Mouse (Mus musculus): ENCODE measurements at regions not wholly inside any gene's neighbourhood (a gene's known extent, or its start where the extent isn't known, plus 50 kb on each side); places are given as distances from the start of the nearest gene placed in this dataset.
A peak's percentile ranks its signal among the peaks of the same experiment; 100 is the strongest.

DNA sequence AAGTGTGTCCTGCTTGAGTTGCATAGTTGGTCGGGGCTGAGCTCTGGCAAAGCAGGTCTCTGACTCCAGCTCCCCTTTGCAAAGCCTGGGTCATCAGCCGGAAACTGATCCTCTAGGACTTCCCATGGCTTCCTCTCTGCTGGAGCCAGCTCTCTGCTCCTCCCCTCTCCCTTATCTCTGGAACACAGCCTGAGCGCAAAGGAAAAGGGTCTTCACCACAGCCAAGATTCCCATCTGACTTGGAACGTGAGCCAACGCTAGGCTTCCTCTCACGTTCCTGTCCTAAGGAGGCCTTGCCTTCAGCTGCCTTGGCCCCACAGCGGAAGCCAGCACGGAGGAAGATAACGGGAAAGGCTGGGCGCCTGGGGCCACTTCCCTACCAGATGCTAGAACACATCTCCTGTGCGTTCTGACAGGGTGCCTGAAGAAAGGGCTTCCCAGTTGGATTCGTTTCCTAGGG lies 129.5 kb downstream of the Psmg1 start:
- no peaks in the 10 kb centered on the region for H3K9me3 ChIP-seq (ENCODE audit: control insufficient read depth, low read length)
- no peak overlapping the region for H3K27ac ChIP-seq (replicated peaks; ENCODE audit: low read depth, low read length)
- no peak for ATAC-seq (ENCODE audit: insufficient number of reproducible peaks, low FRiP score, low TSS enrichment, low read depth)
- H3K9ac ChIP-seq (ENCODE audit: low read length), result no peak overlapping the region
- H3K4me1 ChIP-seq (ENCODE audit: control insufficient read depth, insufficient read depth, low read length), result peaks cover 10% of the 10 kb centered on the region; the same call in 1 of the 2 replicates
- no peak overlapping the region for H3K4me2 ChIP-seq (ENCODE audit: low read depth, severe bottlenecking)
- H3K27me3 ChIP-seq (ENCODE audit: control insufficient read depth, insufficient read depth, low read length), result no peaks in the 10 kb centered on the region
- no peak overlapping the region for H3K4me3 ChIP-seq (ENCODE audit: low read depth, low read length)
- DNase-seq (ENCODE audit: low spot score), result no peak
- H3K36me3 ChIP-seq (ENCODE audit: control insufficient read depth, insufficient read depth, low read length), result no peaks in the 10 kb centered on the region
- WGBS, result 87% methylated on average over 12 of the region's 12 CpGs

DNA sequence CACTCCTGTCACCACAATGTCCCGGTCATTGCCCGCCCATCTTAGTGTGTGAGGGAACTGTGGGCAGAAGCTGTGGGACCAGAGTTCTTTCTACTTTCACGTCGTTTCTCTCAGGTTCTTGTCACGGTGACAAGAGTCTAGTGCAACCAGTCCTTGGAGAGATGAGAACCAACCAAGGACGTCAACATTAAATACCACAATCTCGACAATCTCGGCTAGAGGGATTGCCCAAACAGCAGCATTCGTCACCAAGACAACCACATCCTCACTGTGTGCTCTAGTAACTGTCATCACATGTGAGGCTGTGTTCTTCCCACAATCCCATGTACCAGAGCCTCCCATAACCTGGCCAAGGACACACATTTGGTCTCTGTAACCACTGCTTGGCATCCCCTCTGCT lies 129.9 kb downstream of the Psmg1 start:
- Histone ChIP-seq H3K4me2 (ENCODE audit: low read depth, severe bottlenecking) (no peak overlapping the region), H3K4me3 (ENCODE audit: low read depth, low read length) (no peak overlapping the region), H3K9ac (ENCODE audit: low read length) (no peak overlapping the region), H3K27me3 (ENCODE audit: control insufficient read depth, insufficient read depth, low read length) (no peaks in the 10 kb centered on the region), H3K27ac (replicated peaks; ENCODE audit: low read depth, low read length) (no peak overlapping the region), H3K36me3 (ENCODE audit: control insufficient read depth, insufficient read depth, low read length) (no peaks in the 10 kb centered on the region), H3K9me3 (ENCODE audit: control insufficient read depth, low read length) (no peaks in the 10 kb centered on the region), H3K4me1 (ENCODE audit: control insufficient read depth, insufficient read depth, low read length) (peaks cover 10% of the 10 kb centered on the region; the same call in 1 of the 2 replicates)
- ATAC-seq (ENCODE audit: insufficient number of reproducible peaks, low FRiP score, low TSS enrichment, low read depth) (no peak), DNase-seq (ENCODE audit: low spot score) (no peak)
- 87% methylated on average over 9 of the region's 9 CpGs for WGBS

DNA sequence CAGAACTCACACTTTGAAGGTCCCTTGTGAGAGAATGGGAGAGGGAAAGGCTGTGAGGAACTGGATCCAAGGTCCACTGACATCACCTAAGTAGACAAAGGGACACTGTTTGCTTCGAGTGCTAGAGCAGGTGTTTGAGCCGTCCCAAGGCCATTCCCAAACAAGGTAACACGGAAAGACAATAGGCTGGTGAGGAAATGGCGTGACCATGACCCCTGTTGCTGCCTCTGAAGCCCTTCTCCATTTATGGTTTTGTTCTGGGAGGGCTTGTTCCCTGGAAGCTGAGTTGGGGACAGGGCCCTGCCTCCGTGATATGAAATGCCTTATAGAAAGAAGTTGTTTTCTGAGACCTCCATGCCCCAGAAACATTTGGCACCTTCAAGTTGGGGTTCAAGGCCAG lies 130.6 kb downstream of the Psmg1 start:
- no peak for DNase-seq (ENCODE audit: low spot score)
- no peak overlapping the region for H3K9ac ChIP-seq (ENCODE audit: low read length)
- no peak overlapping the region for H3K4me2 ChIP-seq (ENCODE audit: low read depth, severe bottlenecking)
- H3K4me1 ChIP-seq (ENCODE audit: control insufficient read depth, insufficient read depth, low read length), result peaks cover 10% of the 10 kb centered on the region; the same call in 1 of the 2 replicates
- no peaks in the 10 kb centered on the region for H3K27me3 ChIP-seq (ENCODE audit: control insufficient read depth, insufficient read depth, low read length)
- H3K27ac ChIP-seq (replicated peaks; ENCODE audit: low read depth, low read length), result no peak overlapping the region
- H3K9me3 ChIP-seq (ENCODE audit: control insufficient read depth, low read length), result no peaks in the 10 kb centered on the region
- no peaks in the 10 kb centered on the region for H3K36me3 ChIP-seq (ENCODE audit: control insufficient read depth, insufficient read depth, low read length)
- ATAC-seq (ENCODE audit: insufficient number of reproducible peaks, low FRiP score, low TSS enrichment, low read depth), result no peak
- H3K4me3 ChIP-seq (ENCODE audit: low read depth, low read length), result no peak overlapping the region
- 87% methylated on average over 5 of the region's 5 CpGs for WGBS

DNA sequence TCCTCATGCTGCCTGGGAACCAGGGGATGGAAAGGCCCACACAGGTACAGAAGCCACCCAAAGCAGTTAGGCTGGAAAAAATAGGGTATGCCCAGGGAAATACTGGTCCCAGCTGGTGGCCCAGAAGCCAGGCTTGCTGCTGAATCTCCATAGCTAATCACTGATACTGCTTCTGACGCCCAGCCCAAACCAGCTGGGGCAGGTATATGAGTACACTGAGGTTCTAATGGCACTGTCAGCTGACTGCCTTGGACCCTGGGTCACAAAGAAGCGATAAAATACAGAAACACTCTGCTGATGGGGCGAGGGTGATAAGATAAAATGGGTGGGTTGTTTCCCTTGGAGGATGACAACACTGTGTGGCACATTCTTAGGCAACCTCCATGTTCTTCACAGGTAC lies 133.4 kb downstream of the Psmg1 start:
- H3K9me3 ChIP-seq (ENCODE audit: control insufficient read depth, low read length), result no peaks in the 10 kb centered on the region
- ATAC-seq (ENCODE audit: insufficient number of reproducible peaks, low FRiP score, low TSS enrichment, low read depth) (no peak), DNase-seq (ENCODE audit: low spot score) (no peak)
- H3K4me3 ChIP-seq (ENCODE audit: low read depth, low read length), result no peak overlapping the region
- H3K9ac ChIP-seq (ENCODE audit: low read length), result no peak overlapping the region
- 0 out of 2 replicates have a peak, but pooled peaks cover under 1% of the 10 kb centered on the region for H3K4me1 ChIP-seq (ENCODE audit: control insufficient read depth, insufficient read depth, low read length)
- no peaks in the 10 kb centered on the region for H3K27me3 ChIP-seq (ENCODE audit: control insufficient read depth, insufficient read depth, low read length)
- no peak overlapping the region for H3K4me2 ChIP-seq (ENCODE audit: low read depth, severe bottlenecking)
- H3K27ac ChIP-seq (replicated peaks; ENCODE audit: low read depth, low read length), result no peak overlapping the region
- WGBS, result 87% methylated on average over 3 of the region's 3 CpGs
- H3K36me3 ChIP-seq (ENCODE audit: control insufficient read depth, insufficient read depth, low read length), result no peaks in the 10 kb centered on the region

DNA sequence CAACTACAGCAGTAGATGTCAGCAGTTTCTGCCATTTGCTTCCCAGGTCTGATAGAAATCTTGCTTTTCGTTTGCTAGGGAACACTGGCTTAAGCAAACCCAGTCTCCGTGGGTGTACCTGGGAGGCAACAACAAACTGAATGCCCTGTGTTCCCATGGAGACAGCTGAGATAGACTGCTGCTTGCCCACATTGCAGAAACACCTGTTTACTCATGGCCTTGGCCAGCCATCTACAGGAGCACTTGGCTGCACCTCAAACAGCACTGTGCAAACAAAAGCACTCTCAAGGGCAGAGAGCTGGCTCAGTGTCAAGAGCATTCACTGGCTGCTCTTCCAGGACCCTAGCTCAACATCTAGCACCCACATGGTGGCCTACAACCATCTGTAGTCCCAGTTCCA lies 135.5 kb downstream of the Psmg1 start:
- no peak overlapping the region for H3K9ac ChIP-seq (ENCODE audit: low read length)
- no peak overlapping the region for H3K27ac ChIP-seq (replicated peaks; ENCODE audit: low read depth, low read length)
- H3K4me2 ChIP-seq (ENCODE audit: low read depth, severe bottlenecking), result no peak overlapping the region
- no peak overlapping the region for H3K4me3 ChIP-seq (ENCODE audit: low read depth, low read length)
- no peak for DNase-seq (ENCODE audit: low spot score)
- H3K36me3 ChIP-seq (ENCODE audit: control insufficient read depth, insufficient read depth, low read length), result no peaks in the 10 kb centered on the region
- H3K4me1 ChIP-seq (ENCODE audit: control insufficient read depth, insufficient read depth, low read length), result no peaks in the 10 kb centered on the region
- ATAC-seq (ENCODE audit: insufficient number of reproducible peaks, low FRiP score, low TSS enrichment, low read depth), result no peak
- no peaks in the 10 kb centered on the region for H3K27me3 ChIP-seq (ENCODE audit: control insufficient read depth, insufficient read depth, low read length)
- no peaks in the 10 kb centered on the region for H3K9me3 ChIP-seq (ENCODE audit: control insufficient read depth, low read length)
- 74% methylated on average over 2 of the region's 2 CpGs for WGBS

DNA sequence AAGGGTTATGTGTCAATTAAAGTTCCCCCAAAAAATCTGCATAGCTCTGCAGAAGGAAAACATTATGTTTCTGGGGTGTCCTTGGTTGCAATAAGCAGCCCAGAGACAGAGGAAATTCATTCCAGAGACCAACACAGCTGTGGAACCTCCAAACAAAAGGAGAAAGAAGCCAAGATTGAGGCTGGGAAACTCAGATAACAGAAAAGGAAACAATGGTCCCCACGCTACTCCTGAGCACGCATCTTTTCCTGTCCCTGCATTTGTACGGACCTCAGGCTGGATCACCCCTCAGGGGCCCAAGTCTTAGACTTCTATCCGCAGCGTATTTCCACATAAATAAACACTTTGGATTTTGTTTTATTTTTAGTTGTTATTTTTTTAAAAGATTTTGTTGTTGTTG lies 138.9 kb downstream of the Psmg1 start:
- Histone ChIP-seq H3K9ac (ENCODE audit: low read length) (no peak overlapping the region), H3K9me3 (ENCODE audit: control insufficient read depth, low read length) (no peaks in the 10 kb centered on the region), H3K4me1 (ENCODE audit: control insufficient read depth, insufficient read depth, low read length) (peaks cover 19% of the 10 kb centered on the region), H3K27me3 (ENCODE audit: control insufficient read depth, insufficient read depth, low read length) (no peaks in the 10 kb centered on the region), H3K36me3 (ENCODE audit: control insufficient read depth, insufficient read depth, low read length) (no peaks in the 10 kb centered on the region), H3K4me2 (ENCODE audit: low read depth, severe bottlenecking) (no peak overlapping the region), H3K4me3 (ENCODE audit: low read depth, low read length) (no peak overlapping the region), H3K27ac (replicated peaks; ENCODE audit: low read depth, low read length) (no peak overlapping the region)
- DNase-seq (ENCODE audit: low spot score) (no peak), ATAC-seq (ENCODE audit: insufficient number of reproducible peaks, low FRiP score, low TSS enrichment, low read depth) (no peak)
- WGBS, result 80% methylated on average over 5 of the region's 5 CpGs

DNA sequence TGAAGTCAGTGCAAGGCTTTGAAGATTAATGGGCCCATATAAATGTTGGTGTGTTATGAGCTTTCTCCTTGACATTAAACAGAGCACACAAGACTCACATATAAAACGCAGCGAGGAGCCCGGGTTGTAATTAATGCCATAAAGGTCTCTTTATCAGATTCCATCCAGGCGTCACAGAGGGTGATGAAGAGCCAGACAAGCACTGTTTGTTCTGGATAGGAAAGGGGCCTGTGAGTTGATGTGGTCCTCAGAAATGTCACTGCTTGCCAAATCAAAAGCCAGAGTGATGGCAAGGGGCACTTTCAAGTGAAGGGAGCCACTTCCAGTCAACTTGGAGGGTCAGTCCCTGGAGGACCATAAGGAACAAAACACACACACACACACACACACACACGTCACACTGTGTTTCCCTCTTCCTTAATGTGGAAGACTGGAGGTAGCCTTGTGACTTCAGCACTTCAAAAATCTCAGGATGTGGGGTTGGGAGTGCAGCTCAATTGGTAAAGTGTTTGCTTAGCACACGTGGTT lies 142.1 kb downstream of the Psmg1 start:
- H3K36me3 ChIP-seq (ENCODE audit: control insufficient read depth, insufficient read depth, low read length), result no peaks in the 10 kb centered on the region
- DNase-seq (ENCODE audit: low spot score) (peak; percentile 82), ATAC-seq (ENCODE audit: insufficient number of reproducible peaks, low FRiP score, low TSS enrichment, low read depth) (peak; percentile 81)
- H3K9ac ChIP-seq (ENCODE audit: low read length), result no peak overlapping the region
- peaks cover 42% of the 10 kb centered on the region for H3K4me1 ChIP-seq (ENCODE audit: control insufficient read depth, insufficient read depth, low read length)
- no peak overlapping the region for H3K4me3 ChIP-seq (ENCODE audit: low read depth, low read length)
- no peaks in the 10 kb centered on the region for H3K9me3 ChIP-seq (ENCODE audit: control insufficient read depth, low read length)
- H3K27ac ChIP-seq (replicated peaks; ENCODE audit: low read depth, low read length), result peak overlapping the region; percentile 92
- H3K27me3 ChIP-seq (ENCODE audit: control insufficient read depth, insufficient read depth, low read length), result no peaks in the 10 kb centered on the region
- no peak overlapping the region for H3K4me2 ChIP-seq (ENCODE audit: low read depth, severe bottlenecking)
- WGBS, result 11% methylated on average over 6 of the region's 6 CpGs

DNA sequence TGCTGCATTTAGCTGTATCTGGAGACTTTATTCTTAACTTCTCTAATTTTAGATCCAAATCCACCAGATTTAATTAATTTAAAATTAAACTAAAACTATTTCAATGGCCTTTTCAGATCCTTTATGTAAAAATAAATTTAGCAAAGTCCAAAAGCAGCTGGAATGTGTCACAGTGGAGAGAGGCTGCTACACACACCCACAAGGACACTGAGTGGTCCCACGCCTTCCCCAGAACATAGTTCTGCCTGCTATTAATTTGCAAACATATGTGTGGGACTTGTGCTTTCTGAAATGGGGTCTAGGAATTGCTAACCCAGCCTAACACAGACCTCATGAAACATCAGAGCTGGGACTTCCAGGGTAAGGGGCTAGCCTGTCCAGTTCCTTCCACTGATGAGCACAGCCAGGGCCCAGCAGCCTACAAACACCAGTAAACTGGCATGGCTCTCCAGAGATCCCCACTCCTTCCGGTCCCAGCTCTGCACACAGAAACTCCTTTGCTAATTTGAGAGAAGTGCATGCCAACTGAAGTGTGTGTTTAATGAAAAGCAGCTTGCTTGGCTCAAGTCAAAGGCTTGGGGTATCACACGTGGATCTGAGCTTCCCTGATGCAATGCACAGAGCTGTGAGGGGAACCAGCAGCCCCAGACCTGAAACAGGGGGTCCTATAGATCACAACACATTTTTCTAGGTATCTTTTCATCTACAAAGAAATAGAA lies 142.8 kb downstream of the Psmg1 start:
- H3K4me1 ChIP-seq (ENCODE audit: control insufficient read depth, insufficient read depth, low read length), result peaks cover 42% of the 10 kb centered on the region
- no peak overlapping the region for H3K4me3 ChIP-seq (ENCODE audit: low read depth, low read length)
- H3K27ac ChIP-seq (replicated peaks; ENCODE audit: low read depth, low read length), result peak overlapping the region; percentile 92
- peaks cover 2% of the 10 kb centered on the region; the same call in 1 of the 2 replicates for H3K9me3 ChIP-seq (ENCODE audit: control insufficient read depth, low read length)
- no peaks in the 10 kb centered on the region for H3K27me3 ChIP-seq (ENCODE audit: control insufficient read depth, insufficient read depth, low read length)
- peak overlapping the region; percentile 20; the same call in 1 of the 2 replicates for H3K4me2 ChIP-seq (ENCODE audit: low read depth, severe bottlenecking)
- no peaks in the 10 kb centered on the region for H3K36me3 ChIP-seq (ENCODE audit: control insufficient read depth, insufficient read depth, low read length)
- peak; percentile 82 for DNase-seq (ENCODE audit: low spot score)
- peak; percentile 73 for ATAC-seq (ENCODE audit: insufficient number of reproducible peaks, low FRiP score, low TSS enrichment, low read depth)
- H3K9ac ChIP-seq (ENCODE audit: low read length), result peak overlapping the region; percentile 32; the same call in 1 of the 2 replicates
- WGBS, result 16% methylated on average over 3 of the region's 3 CpGs

Measured in limb, embryonic 11.5 days (tissue).